Mouse (Mus musculus): ENCODE measurements at regions not wholly inside any gene's neighbourhood (a gene's known extent, or its start where the extent isn't known, plus 50 kb on each side); places are given as distances from the start of the nearest gene placed in this dataset.
"Not testable (repeated sequence)": the region's sequence is repeated elsewhere in the genome, so short reads cannot be mapped to it uniquely, and the experiment has no call there.

- peak; percentile 13 to 17 for DNase-seq
Measured at GRCm38 (mm10) chr1:161728546-161729206, 59.6 kb downstream of the Fasl start.

- not testable (repeated sequence) for DNase-seq
Measured at GRCm38 (mm10) chr1:161727357-161727756, 60.9 kb downstream of the Fasl start.

- not testable (repeated sequence) for DNase-seq
Measured at GRCm38 (mm10) chr1:161726098-161726497, 62.2 kb downstream of the Fasl start.

GRCm38 (mm10) chr1:161719876-161720275 lies 68.4 kb downstream of the Fasl start:
- DNase-seq = no peak

- DNase-seq = no peak
Measured at GRCm38 (mm10) chr1:161718254-161718653, 70.0 kb downstream of the Fasl start.

GRCm38 (mm10) chr1:161712918-161713317 lies 75.4 kb downstream of the Fasl start:
- DNase-seq = peak; percentile 60 to 86

- DNase-seq = no peak
Measured at GRCm38 (mm10) chr1:161712283-161712682, 76.0 kb downstream of the Fasl start.

GRCm38 (mm10) chr1:161707049-161707448 lies 81.2 kb downstream of the Fasl start:
- no peak for DNase-seq

- DNase-seq = no peak
Measured at GRCm38 (mm10) chr1:161704961-161705360, 83.3 kb downstream of the Fasl start.

- DNase-seq = no peak
Measured at GRCm38 (mm10) chr1:161704527-161704926, 83.8 kb downstream of the Fasl start.

- DNase-seq = no peak
Measured at GRCm38 (mm10) chr1:161695886-161696285, 92.4 kb downstream of the Fasl start.

- no peak for DNase-seq
Measured at GRCm38 (mm10) chr1:161693768-161694160, 94.5 kb downstream of the Fasl start.

- no peak for DNase-seq
Measured at GRCm38 (mm10) chr1:161692836-161693767, 95.2 kb downstream of the Fasl start.

GRCm38 (mm10) chr1:161688946-161689345 lies 99.3 kb downstream of the Fasl start:
- DNase-seq = peak in 1 of 2 experiments; percentile 14

- peak; percentile 37 to 77 for DNase-seq
Measured at GRCm38 (mm10) chr1:161687548-161687947, 100.7 kb downstream of the Fasl start.

- no peak for DNase-seq
Measured at GRCm38 (mm10) chr1:161680558-161680957, 107.7 kb downstream of the Fasl start.

GRCm38 (mm10) chr1:161670937-161671336 lies 117.4 kb downstream of the Fasl start:
- no peak for DNase-seq

GRCm38 (mm10) chr1:161664321-161664720 lies 124.0 kb downstream of the Fasl start:
- no peak for DNase-seq

- no peak for DNase-seq
Measured at GRCm38 (mm10) chr1:161663351-161663750, 124.9 kb downstream of the Fasl start.

GRCm38 (mm10) chr1:161662241-161662640 lies 126.1 kb downstream of the Fasl start:
- DNase-seq = no peak

GRCm38 (mm10) chr1:161657511-161657910 lies 130.8 kb downstream of the Fasl start:
- no peak for DNase-seq

GRCm38 (mm10) chr1:161649387-161649786 lies 138.9 kb downstream of the Fasl start:
- DNase-seq = peak in 1 of 2 experiments; percentile 5

- DNase-seq = no peak
Measured at GRCm38 (mm10) chr1:161632098-161632497, 137.6 kb downstream of the Tnfsf18 start.

- no peak for DNase-seq
Measured at GRCm38 (mm10) chr1:161621291-161621690, 126.8 kb downstream of the Tnfsf18 start.
